Comparison of ENCODE assay signal across 8 mouse cellular contexts in genomic region chr11:69980196-69981140, GRCm38 (mm10). TPM values are rescaled to one million over a fixed set of nuclear protein-coding genes. Genes with fewer than 3 reads are reported as not detected.
DNase-seq lines count a peak whose midpoint lies in the region; ATAC-seq and TF ChIP-seq lines count a peak whose summit lies in the region.

No protein-coding gene starts in this region.

- H3K9ac ChIP-seq in hindbrain, postnatal 0 days (replicated peaks; ENCODE audit: low read length): peak overlapping the region; percentile 92

- intact Hi-C loops in gastrocnemius, adult 2 months (cut with DNase I): no loop called here
- intact Hi-C loops in left cerebral cortex, adult 2 months (cut with DNase I): loop anchor here (1.0 to 2.0 kb wide), 4 partner anchors 14 to 221 kb away; partner anchors contain the start of genes Eif5a, Phf23 and Ybx2

- no peaks in the 10 kb centered on the region for H3K27me3 ChIP-seq in hindbrain, postnatal 0 days (ENCODE audit: insufficient read depth, low read length)

- peak overlapping the region; percentile 91 for H3K4me2 ChIP-seq in hindbrain, postnatal 0 days (ENCODE audit: low read depth, low read length)

- DNase-seq in ZHBTc4 (ENCODE audit: low read depth, low spot score): peak; percentile 100
- peak; percentile 95 for DNase-seq in gastrocnemius, adult 2 months
- peak; percentile 98 for DNase-seq in hindbrain, postnatal 0 days (ENCODE audit: low spot score)
- DNase-seq in left cerebral cortex, adult 2 months (ENCODE audit: extremely low spot score in 1 of 2, low spot score in 2 of 2): peak; percentile 98 to 99
- DNase-seq in right cerebral cortex, adult 2 months (ENCODE audit: low spot score in 2 of 2): peak; percentile 98 to 99
- peak; percentile 96 for DNase-seq in urinary bladder, postnatal 14 days (ENCODE audit: low spot score)

- ATAC-seq in common myeloid progenitor, adult 5-6 weeks (replicated peaks; ENCODE audit: low read depth, poor library complexity, severe bottlenecking): peak; percentile 91
- peak; percentile 97 for ATAC-seq in hindbrain, postnatal 0 days
- peak; percentile 88 for ATAC-seq in megakaryocyte, adult 5-6 weeks (ENCODE audit: poor library complexity, severe bottlenecking)

- H3K9me3 ChIP-seq in hindbrain, postnatal 0 days (ENCODE audit: low read length): no peaks in the 10 kb centered on the region

- H3K27ac ChIP-seq in gastrocnemius, adult 2 months: peak overlapping the region; percentile 99
- H3K27ac ChIP-seq in hindbrain, postnatal 0 days: peak overlapping the region; percentile 99
- H3K27ac ChIP-seq in left cerebral cortex, adult 2 months: peak overlapping the region; percentile 95

- H3K4me3 ChIP-seq in gastrocnemius, adult 2 months: peak overlapping the region; percentile 92
- peak overlapping the region; percentile 86 for H3K4me3 ChIP-seq in hindbrain, postnatal 0 days (ENCODE audit: low read length)
- H3K4me3 ChIP-seq in left cerebral cortex, adult 2 months: peak overlapping the region; percentile 61

- peaks cover 18% of the 10 kb centered on the region for H3K36me3 ChIP-seq in hindbrain, postnatal 0 days (ENCODE audit: insufficient read depth, low read length)

- TF ChIP-seq CTCF in gastrocnemius, adult 2 months (IDR thresholded peaks at IDR 0.05): no peak
- TF ChIP-seq CTCF in hindbrain, postnatal 0 days (IDR thresholded peaks at IDR 0.05; ENCODE audit: low read depth): no peak
- TF ChIP-seq CTCF in left cerebral cortex, adult 2 months (IDR thresholded peaks at IDR 0.05): no peak

- WGBS in hindbrain, postnatal 0 days: 0% methylated on average over 45 of the region's 60 CpGs

- H3K4me1 ChIP-seq in hindbrain, postnatal 0 days (ENCODE audit: insufficient read depth, low read length): peaks cover 13% of the 10 kb centered on the region

RNA-seq across cellular contexts. Expression of gene Ctdnep1, which starts 0.5 kb away (rescaled TPM):
- 22.1 and 47.1 TPM in 2 replicates for total RNA-seq in common myeloid progenitor, adult 5-6 weeks (2017)
- total RNA-seq in gastrocnemius, adult 2 months (2021): 100 to 1,000 TPM; 217 to 261 TPM
- 37.7 and 40.9 TPM in 2 replicates for total RNA-seq in hindbrain, postnatal 0 days (2014; rRNA removed)
- polyA plus RNA-seq in hindbrain, postnatal 0 days (2015; fragmentation: Nextera tagmentation; extraction: Ambion mirVana): 24.7 and 25.0 TPM in 2 replicates
- 100 to 1,000 TPM; 116 to 124 TPM for total RNA-seq in left cerebral cortex, adult 2 months (2021)
- total RNA-seq in megakaryocyte, adult 5-6 weeks (2015): 120 and 150 TPM in 2 replicates
- total RNA-seq in megakaryocyte, adult 5-6 weeks (2017): 26.6 and 27.0 TPM in 2 replicates

RNA-seq across cellular contexts. Expression of gene Elp5, which starts 1.8 kb away (rescaled TPM):
- total RNA-seq in common myeloid progenitor, adult 5-6 weeks (2017): 41.2 and 47.0 TPM in 2 replicates
- total RNA-seq in gastrocnemius, adult 2 months (2021): 10 to 100 TPM; 33.0 to 45.2 TPM
- total RNA-seq in hindbrain, postnatal 0 days (2014; rRNA removed): 137 and 147 TPM in 2 replicates
- 168 and 170 TPM in 2 replicates for polyA plus RNA-seq in hindbrain, postnatal 0 days (2015; fragmentation: Nextera tagmentation; extraction: Ambion mirVana)
- total RNA-seq in left cerebral cortex, adult 2 months (2021): 10 to 100 TPM; 90.9 to 93.8 TPM
- 44.7 and 63.0 TPM in 2 replicates for total RNA-seq in megakaryocyte, adult 5-6 weeks (2015)
- total RNA-seq in megakaryocyte, adult 5-6 weeks (2017): 35.7 and 40.5 TPM in 2 replicates

RNA-seq across cellular contexts. Expression of gene Gabarap, which starts 10.5 kb away (rescaled TPM):
- total RNA-seq in common myeloid progenitor, adult 5-6 weeks (2017): 163 and 255 TPM in 2 replicates
- total RNA-seq in gastrocnemius, adult 2 months (2021): 100 to 1,000 TPM; 194 to 232 TPM
- 175 and 209 TPM in 2 replicates for total RNA-seq in hindbrain, postnatal 0 days (2014; rRNA removed)
- polyA plus RNA-seq in hindbrain, postnatal 0 days (2015; fragmentation: Nextera tagmentation; extraction: Ambion mirVana): 548 and 563 TPM in 2 replicates
- total RNA-seq in left cerebral cortex, adult 2 months (2021): 100 to 1,000 TPM; 209 to 215 TPM
- total RNA-seq in megakaryocyte, adult 5-6 weeks (2015): 843 and 872 TPM in 2 replicates
- total RNA-seq in megakaryocyte, adult 5-6 weeks (2017): 599 and 651 TPM in 2 replicates

RNA-seq across cellular contexts. Expression of gene Phf23, which starts 15.1 kb away (rescaled TPM):
- total RNA-seq in common myeloid progenitor, adult 5-6 weeks (2017): 40.9 and 59.2 TPM in 2 replicates
- total RNA-seq in gastrocnemius, adult 2 months (2021): 10 to 100 TPM; 19.2 to 21.8 TPM
- total RNA-seq in hindbrain, postnatal 0 days (2014; rRNA removed): 34.3 and 47.9 TPM in 2 replicates
- polyA plus RNA-seq in hindbrain, postnatal 0 days (2015; fragmentation: Nextera tagmentation; extraction: Ambion mirVana): 44.0 and 46.0 TPM in 2 replicates
- total RNA-seq in left cerebral cortex, adult 2 months (2021): 10 to 100 TPM; 44.3 to 48.9 TPM
- total RNA-seq in megakaryocyte, adult 5-6 weeks (2015): 34.0 and 37.0 TPM in 2 replicates
- 42.5 and 45.8 TPM in 2 replicates for total RNA-seq in megakaryocyte, adult 5-6 weeks (2017)

RNA-seq across cellular contexts. Expression of gene Cldn7, which starts 15.9 kb away (rescaled TPM):
- total RNA-seq in common myeloid progenitor, adult 5-6 weeks (2017): not detected in 2 replicates
- total RNA-seq in gastrocnemius, adult 2 months (2021): not detected
- not detected in 2 replicates for total RNA-seq in hindbrain, postnatal 0 days (2014; rRNA removed)
- polyA plus RNA-seq in hindbrain, postnatal 0 days (2015; fragmentation: Nextera tagmentation; extraction: Ambion mirVana): 0.18 and 0.19 TPM in 2 replicates
- not detected for total RNA-seq in left cerebral cortex, adult 2 months (2021)
- not detected in 2 replicates for total RNA-seq in megakaryocyte, adult 5-6 weeks (2015)
- total RNA-seq in megakaryocyte, adult 5-6 weeks (2017): not detected in 2 replicates

Comparison
In these comparisons a context has a peak if more than half of its experiments do, and no peak if none do; other contexts are left out.
1. Peak in every context shown above with its lines: DNase-seq, ATAC-seq, H3K4me3 ChIP-seq and H3K27ac ChIP-seq.